Mouse (Mus musculus) large intestine, adult 2 months (tissue): ENCODE data around the gene Senp2. TPM values are rescaled to one million over a fixed set of nuclear protein-coding genes. Genes with fewer than 3 reads are reported as not detected.
"Not testable (repeated sequence)": the region's sequence is repeated elsewhere in the genome, so short reads cannot be mapped to it uniquely, and the experiment has no call there.

ENCODE experiments used
- DNase-seq: peaks from one replicate; pipeline ENCODE4 v3.0.0-alpha.2; 2012; ENCODE audit warnings: low read depth, low spot score
- WGBS: fragments of 180-500 bp; shearing (Covaris S2); methylation state at CpG from one replicate; pipeline ENCODE4 v1.1.7; 2018; 5-methylcytosine and 5-hydroxymethylcytosine counted together
- polyA plus RNA-seq: library from polyadenylated mRNA; depleted of rRNA; stranded (reverse); fragments of >200 nt; gene quantifications from 2 replicates; pipeline ENCODE4 v1.2.3, GENCODE M21; 2012; rRNA removed

Senp2 gene
- 8.8 and 11.4 TPM in 2 replicates for polyA plus RNA-seq

- WGBS, result under 1% methylated on average over 45 of the region's 45 CpGs
- DNase-seq, result peak; percentile 99
These were observed at the start of gene Senp2 for GRCm38 (mm10) chr16:22009099-22009584. TSS of gene Senp2 (plus strand) at chr16:22009484.

- 66% methylated on average over 3 of the region's 3 CpGs for WGBS
- no peak for DNase-seq
These were observed 43.7 kb upstream of the Senp2 start for GRCm38 (mm10) chr16:21965576-21965975.

- 71% methylated on average over 5 of the region's 5 CpGs for WGBS
These were observed 39.4 kb upstream of the Senp2 start for GRCm38 (mm10) chr16:21969874-21970273.

GRCm38 (mm10) chr16:21970536-21970935 lies 38.7 kb upstream of the Senp2 start:
- WGBS, result 83% methylated on average over 6 of the region's 6 CpGs
- no peak for DNase-seq

More at GRCm38 (mm10) chr16:21969874-21970273, 39.4 kb upstream of the Senp2 start:
- DNase-seq, result no peak

GRCm38 (mm10) chr16:21971446-21971845 lies 37.8 kb upstream of the Senp2 start:
- WGBS, result 82% methylated on average over 4 of the region's 4 CpGs
- DNase-seq, result no peak

- WGBS, result 41% methylated on average over 16 of the region's 16 CpGs
- no peak for DNase-seq
These were observed 33.1 kb upstream of the Senp2 start for GRCm38 (mm10) chr16:21976203-21976602.

- no peak for DNase-seq
- WGBS, result 80% methylated on average over 5 of the region's 5 CpGs
These were observed 31.9 kb upstream of the Senp2 start for GRCm38 (mm10) chr16:21977347-21977746.

- no peak for DNase-seq
- 96% methylated on average over 9 of the region's 9 CpGs for WGBS
These were observed 26.1 kb upstream of the Senp2 start for GRCm38 (mm10) chr16:21983146-21983545.

- no peak for DNase-seq
- WGBS, result 96% methylated on average over 4 of the region's 4 CpGs
These were observed 25.7 kb upstream of the Senp2 start for GRCm38 (mm10) chr16:21983581-21983980.

- no peak for DNase-seq
- WGBS, result 95% methylated on average over 12 of the region's 12 CpGs
These were observed 25.2 kb upstream of the Senp2 start for GRCm38 (mm10) chr16:21984091-21984490.

- WGBS, result 30% methylated on average over 3 of the region's 3 CpGs
- no peak for DNase-seq
These were observed 23.1 kb upstream of the Senp2 start for GRCm38 (mm10) chr16:21986191-21986590.

GRCm38 (mm10) chr16:21987956-21988355 lies 21.3 kb upstream of the Senp2 start:
- WGBS, result 77% methylated on average over 5 of the region's 5 CpGs
- DNase-seq, result no peak

GRCm38 (mm10) chr16:21990893-21991292 lies 18.4 kb upstream of the Senp2 start:
- DNase-seq, result not testable (repeated sequence)

- no peak for DNase-seq
- 24% methylated on average over 2 of the region's 2 CpGs for WGBS
These were observed 17.5 kb upstream of the Senp2 start for GRCm38 (mm10) chr16:21991774-21992173.

GRCm38 (mm10) chr16:21995304-21995703 lies 14.0 kb upstream of the Senp2 start, which contains the start of gene Liph:
TSS of gene Liph (minus strand) at chr16:21995663.
- WGBS, result 4% methylated on average over 16 of the region's 16 CpGs
- peak; percentile 86 for DNase-seq

GRCm38 (mm10) chr16:21996402-21996801 lies 12.9 kb upstream of the Senp2 start:
- WGBS, result 24% methylated on average over 4 of the region's 4 CpGs
- DNase-seq, result no peak

- 15% methylated on average over 5 of the region's 5 CpGs for WGBS
- DNase-seq, result no peak
These were observed 12.2 kb upstream of the Senp2 start for GRCm38 (mm10) chr16:21996881-21997641.

GRCm38 (mm10) chr16:21998061-21998460 lies 11.2 kb upstream of the Senp2 start:
- DNase-seq, result no peak
- 18% methylated on average over 5 of the region's 5 CpGs for WGBS

GRCm38 (mm10) chr16:21999941-22000690 lies 9.2 kb upstream of the Senp2 start:
- DNase-seq, result no peak
- 70% methylated on average over 4 of the region's 4 CpGs for WGBS

- 61% methylated on average over 4 of the region's 4 CpGs for WGBS
- DNase-seq, result no peak
These were observed 8.1 kb upstream of the Senp2 start for GRCm38 (mm10) chr16:22001172-22001571.

- WGBS, result 26% methylated on average over 3 of the region's 3 CpGs
- DNase-seq, result no peak
These were observed 7.7 kb upstream of the Senp2 start for GRCm38 (mm10) chr16:22001606-22002005.
